Mouse (Mus musculus) liver, postnatal 0 days (tissue): ENCODE data around the gene Arl8a.

Experiments
- CTCF ChIP-seq: sonication (generic); IDR thresholded peaks from 2 replicates; pipeline ENCODE4 v1.5.1; 2016; ENCODE audit warnings: antibody characterized with exemption, low read depth
- EP300 ChIP-seq: IDR thresholded peaks from 2 replicates; pipeline ENCODE4 v1.6.1; 2016; ENCODE audit warnings: antibody characterized with exemption, low read depth, mild to moderate bottlenecking

DNA sequence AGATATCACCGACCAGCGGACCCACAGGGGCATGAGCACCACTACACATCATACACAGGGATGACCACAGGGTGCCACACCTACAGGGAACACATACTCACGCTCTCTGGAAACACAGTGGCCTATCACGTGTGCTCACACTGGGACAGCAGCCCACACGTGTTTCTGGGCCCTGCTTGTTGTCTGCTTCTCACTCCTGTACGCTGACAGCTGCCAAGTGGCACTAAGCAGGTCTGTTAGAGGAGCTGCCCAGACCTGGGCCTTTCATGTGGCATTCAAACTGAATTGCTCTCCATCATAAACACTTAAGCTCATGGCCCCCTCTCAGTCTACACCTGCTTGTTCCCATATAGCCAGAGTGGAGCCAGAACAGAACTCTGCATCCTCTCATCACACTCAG is 9.7 kb downstream of the Arl8a start:
- TF ChIP-seq EP300 (no peak), CTCF (no peak)
